Mouse (Mus musculus): ENCODE data around the gene Zmat5. TPM values are rescaled to one million over a fixed set of nuclear protein-coding genes. Genes with fewer than 3 reads are reported as not detected.

Zmat5 gene
- polyA plus RNA-seq, 1 experiment from 2014 or later, result 80.8 TPM

DNA sequence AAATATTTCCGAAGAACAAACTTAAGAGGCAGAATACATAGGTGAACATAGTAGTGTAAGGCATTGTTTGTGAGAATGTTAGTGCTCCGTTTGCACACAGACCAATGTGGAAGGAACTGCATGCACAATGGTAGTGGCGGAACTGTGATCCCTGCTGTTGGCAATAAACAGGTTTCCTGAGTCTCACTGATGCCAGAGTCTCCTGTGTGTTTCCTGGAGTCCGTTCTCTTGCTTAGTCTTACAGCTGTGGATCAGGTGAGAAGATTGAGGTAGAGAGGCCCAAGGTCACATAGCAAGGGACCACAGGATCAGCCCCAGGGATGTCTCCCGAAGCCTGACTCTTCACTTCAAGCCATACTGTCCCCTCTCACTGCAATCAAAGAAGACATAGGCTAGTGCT is 19.0 kb upstream of the Zmat5 start:
- Histone ChIP-seq H3K9ac (ENCODE audit: low read depth, low read length) (no peak overlapping the region), H3K27ac (ENCODE audit: low read depth, low read length) (no peak overlapping the region), H3K4me1 (replicated peaks; ENCODE audit: control insufficient read depth, insufficient read depth, low read length) (no peaks in the 10 kb centered on the region), H3K27me3 (ENCODE audit: control insufficient read depth, insufficient read depth, low read length) (no peaks in the 10 kb centered on the region), H3K36me3 (ENCODE audit: control insufficient read depth, insufficient read depth, low read length) (peaks cover 2% of the 10 kb centered on the region; the same call in 1 of the 2 replicates), H3K4me2 (replicated peaks; ENCODE audit: low read depth, low read length) (no peak overlapping the region), H3K4me3 (ENCODE audit: low read depth, low read length) (no peak overlapping the region), H3K9me3 (ENCODE audit: control insufficient read depth, low read length) (no peaks in the 10 kb centered on the region)
- ATAC-seq (ENCODE audit: low FRiP score) (no peak), DNase-seq (ENCODE audit: low spot score) (no peak)
- WGBS, result 89% methylated on average over 5 of the region's 5 CpGs

DNA sequence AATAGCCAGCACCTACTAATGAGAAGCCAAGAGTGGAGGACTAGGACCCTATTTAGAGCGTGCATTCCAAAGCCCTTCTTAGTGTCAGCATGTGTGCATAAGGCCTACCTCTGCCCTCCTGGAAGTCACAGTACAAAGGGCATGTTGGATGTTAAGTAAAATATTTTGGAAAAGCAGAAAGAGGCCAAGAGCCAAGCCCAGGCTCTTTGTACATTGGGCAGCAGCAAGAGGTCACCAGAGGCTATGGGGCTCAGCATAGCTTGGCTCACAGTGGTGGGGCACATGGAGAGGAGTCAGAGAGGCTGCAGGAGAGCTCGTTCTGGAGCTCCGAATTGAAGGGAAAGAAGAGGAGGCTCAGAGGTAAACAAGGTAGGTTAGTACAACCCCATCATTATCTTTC is 17.5 kb upstream of the Zmat5 start:
- no peak overlapping the region for H3K4me2 ChIP-seq (replicated peaks; ENCODE audit: low read depth, low read length)
- no peak for DNase-seq (ENCODE audit: low spot score)
- H3K4me1 ChIP-seq (replicated peaks; ENCODE audit: control insufficient read depth, insufficient read depth, low read length), result no peaks in the 10 kb centered on the region
- H3K36me3 ChIP-seq (ENCODE audit: control insufficient read depth, insufficient read depth, low read length), result 0 out of 2 replicates have a peak, but pooled peaks cover 2% of the 10 kb centered on the region
- no peak overlapping the region for H3K9ac ChIP-seq (ENCODE audit: low read depth, low read length)
- no peak overlapping the region for H3K4me3 ChIP-seq (ENCODE audit: low read depth, low read length)
- ATAC-seq (ENCODE audit: low FRiP score), result no peak
- H3K27ac ChIP-seq (ENCODE audit: low read depth, low read length), result no peak overlapping the region
- H3K27me3 ChIP-seq (ENCODE audit: control insufficient read depth, insufficient read depth, low read length), result no peaks in the 10 kb centered on the region
- WGBS, result 76% methylated on average over 3 of the region's 3 CpGs
- H3K9me3 ChIP-seq (ENCODE audit: control insufficient read depth, low read length), result no peaks in the 10 kb centered on the region

DNA sequence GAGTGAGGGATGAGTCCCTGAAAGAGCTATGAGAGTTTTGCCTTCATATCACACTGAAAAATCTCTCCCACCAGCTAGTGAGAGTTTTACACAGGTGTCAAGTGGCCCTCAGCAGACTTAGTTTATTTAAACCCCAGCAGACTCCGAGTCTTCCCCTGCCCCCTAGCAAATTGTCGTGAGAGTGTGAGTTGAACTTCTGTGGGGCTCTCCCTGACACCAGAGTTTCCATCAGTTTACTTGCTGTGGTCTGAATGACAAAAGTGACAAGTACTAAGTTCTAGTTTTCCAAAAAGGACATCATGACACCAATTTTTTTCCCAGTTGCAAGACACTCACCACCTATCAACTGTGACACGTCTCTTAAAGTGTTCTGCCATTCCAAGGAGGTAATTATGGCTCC is 16.6 kb upstream of the Zmat5 start:
- no peaks in the 10 kb centered on the region for H3K9me3 ChIP-seq (ENCODE audit: control insufficient read depth, low read length)
- WGBS, result 71% methylated on average over 3 of the region's 3 CpGs
- no peak for ATAC-seq (ENCODE audit: low FRiP score)
- 0 out of 2 replicates have a peak, but pooled peaks cover 2% of the 10 kb centered on the region for H3K36me3 ChIP-seq (ENCODE audit: control insufficient read depth, insufficient read depth, low read length)
- no peak overlapping the region for H3K4me2 ChIP-seq (replicated peaks; ENCODE audit: low read depth, low read length)
- no peak for DNase-seq (ENCODE audit: low spot score)
- no peak overlapping the region for H3K9ac ChIP-seq (ENCODE audit: low read depth, low read length)
- no peaks in the 10 kb centered on the region for H3K4me1 ChIP-seq (replicated peaks; ENCODE audit: control insufficient read depth, insufficient read depth, low read length)
- H3K27ac ChIP-seq (ENCODE audit: low read depth, low read length), result no peak overlapping the region
- no peaks in the 10 kb centered on the region for H3K27me3 ChIP-seq (ENCODE audit: control insufficient read depth, insufficient read depth, low read length)
- H3K4me3 ChIP-seq (ENCODE audit: low read depth, low read length), result no peak overlapping the region

DNA sequence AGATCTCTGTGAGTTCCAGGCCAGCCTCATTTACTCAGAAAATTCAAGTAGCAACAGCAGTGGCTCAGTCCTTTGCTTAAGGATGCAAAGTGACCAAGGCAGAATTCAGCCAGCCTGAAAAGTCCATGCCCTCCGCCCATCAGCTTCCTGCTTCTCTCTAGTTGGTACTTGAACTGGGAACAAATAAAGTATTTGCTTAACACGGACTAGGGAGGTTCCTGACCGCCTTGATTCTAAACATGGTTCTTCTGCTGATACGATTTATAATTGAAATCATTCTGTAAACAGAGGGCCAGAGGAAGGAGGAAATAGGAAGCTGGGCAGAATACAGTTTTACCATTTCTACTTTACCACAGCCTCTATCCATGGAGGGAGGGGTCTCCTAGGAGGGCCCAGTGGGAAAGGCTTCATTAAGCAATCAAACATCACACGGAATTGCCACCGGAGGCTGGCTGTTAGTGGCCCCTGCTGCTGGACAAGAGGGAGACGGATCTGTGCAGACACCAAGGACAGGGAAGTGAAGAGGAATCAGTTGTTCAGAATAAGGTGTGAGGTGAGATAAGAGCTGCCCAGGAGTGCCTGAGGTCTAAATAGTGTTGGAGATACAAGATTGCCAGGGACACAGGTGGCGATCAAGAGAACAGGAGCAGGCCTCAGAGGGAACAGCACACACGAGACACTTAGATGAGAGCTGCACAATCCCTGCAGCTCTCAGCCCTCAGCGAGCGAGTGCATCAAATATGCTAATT is 15.7 kb upstream of the Zmat5 start:
- Histone ChIP-seq H3K4me3 (ENCODE audit: low read depth, low read length) (no peak overlapping the region), H3K4me1 (replicated peaks; ENCODE audit: control insufficient read depth, insufficient read depth, low read length) (no peaks in the 10 kb centered on the region), H3K4me2 (replicated peaks; ENCODE audit: low read depth, low read length) (no peak overlapping the region), H3K9ac (ENCODE audit: low read depth, low read length) (no peak overlapping the region), H3K27me3 (ENCODE audit: control insufficient read depth, insufficient read depth, low read length) (no peaks in the 10 kb centered on the region), H3K27ac (ENCODE audit: low read depth, low read length) (no peak overlapping the region), H3K36me3 (ENCODE audit: control insufficient read depth, insufficient read depth, low read length) (no peaks in the 10 kb centered on the region), H3K9me3 (ENCODE audit: control insufficient read depth, low read length) (no peaks in the 10 kb centered on the region)
- ATAC-seq (ENCODE audit: low FRiP score), result no peak
- WGBS, result 73% methylated on average over 11 of the region's 11 CpGs
- no peak for DNase-seq (ENCODE audit: low spot score)

DNA sequence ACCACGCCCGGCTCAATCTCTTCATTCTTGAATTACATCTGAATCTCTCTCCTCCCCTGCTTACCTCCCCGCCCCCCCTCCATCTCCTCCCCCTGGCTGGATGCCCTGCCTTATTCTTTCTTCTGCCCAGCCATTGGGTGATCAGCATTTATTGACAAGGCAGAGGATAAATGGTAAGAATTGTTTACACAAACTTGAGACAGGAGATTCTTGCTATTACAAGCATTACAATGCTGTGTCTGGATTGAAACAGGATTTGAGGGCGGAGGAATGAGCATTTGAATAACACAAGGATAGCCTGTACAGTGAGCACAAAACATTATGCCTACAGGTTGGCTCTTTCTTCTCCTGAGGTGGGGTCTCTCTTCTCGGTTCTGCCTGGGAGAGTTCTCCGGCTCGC is 14.1 kb upstream of the Zmat5 start:
- Histone ChIP-seq H3K4me2 (replicated peaks; ENCODE audit: low read depth, low read length) (no peak overlapping the region), H3K4me1 (replicated peaks; ENCODE audit: control insufficient read depth, insufficient read depth, low read length) (no peaks in the 10 kb centered on the region), H3K9ac (ENCODE audit: low read depth, low read length) (no peak overlapping the region), H3K27ac (ENCODE audit: low read depth, low read length) (no peak overlapping the region), H3K9me3 (ENCODE audit: control insufficient read depth, low read length) (no peaks in the 10 kb centered on the region), H3K27me3 (ENCODE audit: control insufficient read depth, insufficient read depth, low read length) (no peaks in the 10 kb centered on the region), H3K4me3 (ENCODE audit: low read depth, low read length) (no peak overlapping the region), H3K36me3 (ENCODE audit: control insufficient read depth, insufficient read depth, low read length) (no peaks in the 10 kb centered on the region)
- 85% methylated on average over 7 of the region's 7 CpGs for WGBS
- DNase-seq (ENCODE audit: low spot score) (no peak), ATAC-seq (ENCODE audit: low FRiP score) (no peak)

DNA sequence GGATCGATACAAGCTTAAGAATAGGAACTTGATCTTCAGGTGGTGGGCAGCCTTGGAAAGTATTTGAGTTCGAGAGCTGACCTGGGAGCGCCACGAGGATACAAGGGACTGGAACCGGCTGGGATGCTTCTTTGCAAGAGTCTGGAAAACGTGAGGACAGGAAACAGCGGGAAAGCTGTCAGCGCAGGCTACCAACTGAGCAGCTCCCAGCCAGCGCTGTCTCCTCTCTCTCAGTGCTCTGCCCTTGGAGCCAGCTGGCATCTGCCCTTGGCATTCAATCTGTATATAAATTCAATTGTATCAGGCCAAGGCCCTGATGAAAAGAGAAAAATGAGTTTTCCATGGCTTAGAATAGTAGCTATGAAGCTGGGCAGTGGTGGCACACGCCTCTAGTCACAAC is 13.3 kb upstream of the Zmat5 start:
- H3K27ac ChIP-seq (ENCODE audit: low read depth, low read length), result no peak overlapping the region
- ATAC-seq (ENCODE audit: low FRiP score), result no peak
- H3K9me3 ChIP-seq (ENCODE audit: control insufficient read depth, low read length), result no peaks in the 10 kb centered on the region
- H3K36me3 ChIP-seq (ENCODE audit: control insufficient read depth, insufficient read depth, low read length), result no peaks in the 10 kb centered on the region
- H3K27me3 ChIP-seq (ENCODE audit: control insufficient read depth, insufficient read depth, low read length), result no peaks in the 10 kb centered on the region
- no peak overlapping the region for H3K4me3 ChIP-seq (ENCODE audit: low read depth, low read length)
- 60% methylated on average over 10 of the region's 10 CpGs for WGBS
- H3K9ac ChIP-seq (ENCODE audit: low read depth, low read length), result no peak overlapping the region
- H3K4me2 ChIP-seq (replicated peaks; ENCODE audit: low read depth, low read length), result no peak overlapping the region
- no peaks in the 10 kb centered on the region for H3K4me1 ChIP-seq (replicated peaks; ENCODE audit: control insufficient read depth, insufficient read depth, low read length)
- no peak for DNase-seq (ENCODE audit: low spot score)

DNA sequence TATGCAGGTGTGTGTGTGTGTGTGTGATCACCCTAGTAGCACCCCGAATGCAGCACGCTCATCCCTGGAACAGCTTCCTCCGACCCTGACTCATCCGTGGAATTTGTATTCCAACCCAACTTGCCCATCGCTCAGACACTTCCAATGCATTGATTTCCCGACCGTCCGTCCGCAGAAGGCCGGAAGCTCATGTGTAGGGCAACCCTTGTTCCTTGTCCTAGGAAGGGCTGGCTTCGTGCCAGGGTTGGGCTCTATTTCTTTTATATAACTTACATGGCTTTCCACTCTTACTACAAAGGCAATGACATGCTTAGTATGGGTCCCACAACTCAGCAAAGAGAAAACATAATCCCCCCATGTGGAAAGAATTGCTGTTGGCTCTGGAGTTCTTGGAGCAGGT is 12.3 kb upstream of the Zmat5 start:
- Histone ChIP-seq H3K27me3 (ENCODE audit: control insufficient read depth, insufficient read depth, low read length) (no peaks in the 10 kb centered on the region), H3K9me3 (ENCODE audit: control insufficient read depth, low read length) (no peaks in the 10 kb centered on the region), H3K4me1 (replicated peaks; ENCODE audit: control insufficient read depth, insufficient read depth, low read length) (no peaks in the 10 kb centered on the region), H3K36me3 (ENCODE audit: control insufficient read depth, insufficient read depth, low read length) (no peaks in the 10 kb centered on the region), H3K9ac (ENCODE audit: low read depth, low read length) (no peak overlapping the region), H3K4me2 (replicated peaks; ENCODE audit: low read depth, low read length) (no peak overlapping the region), H3K27ac (ENCODE audit: low read depth, low read length) (no peak overlapping the region), H3K4me3 (ENCODE audit: low read depth, low read length) (no peak overlapping the region)
- DNase-seq (ENCODE audit: low spot score) (no peak), ATAC-seq (ENCODE audit: low FRiP score) (no peak)
- WGBS, result 92% methylated on average over 11 of the region's 11 CpGs

DNA sequence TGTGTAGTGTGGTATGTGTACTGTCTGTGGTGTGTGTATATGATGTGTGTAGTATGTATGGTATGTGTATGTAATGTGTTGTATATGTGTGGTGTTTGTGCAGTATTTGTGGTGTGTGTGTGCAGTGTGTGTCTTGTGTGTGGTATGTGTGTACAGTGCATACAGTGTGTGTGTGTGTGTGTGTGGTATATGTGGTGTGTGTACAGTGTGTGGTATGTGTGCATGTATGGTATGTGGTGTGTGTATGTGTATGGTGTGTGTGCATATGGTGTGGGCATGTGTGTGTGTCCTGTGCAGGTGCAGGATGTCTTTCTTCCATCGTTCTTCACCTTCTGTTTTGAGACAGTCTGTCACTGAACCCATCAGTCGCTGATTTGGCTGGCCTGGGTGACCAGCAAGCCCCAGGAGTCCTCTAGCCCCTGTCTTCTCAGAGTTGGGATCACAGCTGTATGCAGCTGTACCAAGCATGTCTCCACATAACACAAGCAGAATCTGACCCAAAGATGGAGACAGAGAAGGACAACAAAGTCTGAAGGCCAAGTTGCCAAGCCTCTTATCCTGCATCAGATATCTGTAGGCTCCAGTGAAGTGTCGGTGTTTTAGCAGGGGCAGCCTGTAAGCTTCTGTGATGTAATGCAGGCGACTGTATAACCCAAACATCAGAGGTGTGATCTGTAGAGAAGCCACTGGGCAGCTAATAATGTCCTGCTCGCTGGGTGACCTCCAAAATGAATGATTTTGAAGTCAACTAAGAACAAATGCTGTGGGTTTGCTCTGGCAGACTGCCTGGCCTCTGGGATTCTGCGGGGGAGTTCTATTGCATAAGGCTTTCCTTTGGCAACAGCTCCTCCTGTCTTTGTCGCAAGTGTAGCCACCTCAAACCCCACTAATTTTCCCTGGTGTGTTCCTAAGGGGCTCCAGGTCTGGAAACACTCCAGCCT is 7.2 kb upstream of the Zmat5 start:
- Histone ChIP-seq H3K4me1 (replicated peaks; ENCODE audit: control insufficient read depth, insufficient read depth, low read length) (no peaks in the 10 kb centered on the region), H3K4me3 (ENCODE audit: low read depth, low read length) (no peak overlapping the region), H3K9me3 (ENCODE audit: control insufficient read depth, low read length) (no peaks in the 10 kb centered on the region), H3K27me3 (ENCODE audit: control insufficient read depth, insufficient read depth, low read length) (no peaks in the 10 kb centered on the region), H3K27ac (ENCODE audit: low read depth, low read length) (no peak overlapping the region), H3K4me2 (replicated peaks; ENCODE audit: low read depth, low read length) (no peak overlapping the region), H3K9ac (ENCODE audit: low read depth, low read length) (no peak overlapping the region), H3K36me3 (ENCODE audit: control insufficient read depth, insufficient read depth, low read length) (0 out of 2 replicates have a peak, but pooled peaks cover 2% of the 10 kb centered on the region)
- 64% methylated on average over 7 of the region's 7 CpGs for WGBS
- DNase-seq (ENCODE audit: low spot score), result no peak
- no peak for ATAC-seq (ENCODE audit: low FRiP score)

Data from hindbrain, embryonic 11.5 days (tissue).